Mouse (Mus musculus) CD4-positive naive resting alpha-beta T cell, adult 76 days (primary cell): ENCODE data around the gene Impdh1. TPM values are rescaled to one million over a fixed set of nuclear protein-coding genes. Genes with fewer than 3 reads are reported as not detected.

Experiments used
- total RNA-seq: library from RNA; stranded (reverse); gene quantifications from one replicate; pipeline ENCODE4 v1.2.4, GENCODE M21; 2023

The Impdh1 gene
- total RNA-seq = 123 TPM

GRCm38 (mm10) chr6:29215881-29216501 lies at the start of gene Impdh1:
Gene Impdh1, minus strand, starts transcription at chr6:29216364.

GRCm38 (mm10) chr6:29178888-29179658 lies 37.1 kb downstream of the Impdh1 start, which contains the start of gene Prrt4:
Gene Prrt4, minus strand, starts transcription at chr6:29179584.

GRCm38 (mm10) chr6:29164314-29165244 lies 51.6 kb downstream of the Impdh1 start, which contains the start of gene Rbm28:
Gene Rbm28, minus strand, starts transcription at chr6:29165006.

Other genes starting within 250 kb of the Impdh1 start
- gene Lep, start 156.1 kb downstream of the Impdh1 start, total RNA-seq = not detected
- 81.0 TPM for gene Rbm28, start 51.4 kb downstream of the Impdh1 start, total RNA-seq
- gene Prrt4, start 36.8 kb downstream of the Impdh1 start, total RNA-seq = not detected
- gene Hilpda, start 56.1 kb upstream of the Impdh1 start, total RNA-seq = 15.4 TPM
- gene Fam71f2, start 63.2 kb upstream of the Impdh1 start, total RNA-seq = 1.2 TPM
- not detected for gene Fam71f1, start 102.8 kb upstream of the Impdh1 start, total RNA-seq
- 51.8 TPM for gene Calu, start 131.7 kb upstream of the Impdh1 start, total RNA-seq
- not detected for gene Opn1sw, start 172.1 kb upstream of the Impdh1 start, total RNA-seq
- gene Ccdc136, start 179.9 kb upstream of the Impdh1 start, total RNA-seq = not detected
- not detected for gene Flnc, start 216.9 kb upstream of the Impdh1 start, total RNA-seq